Mouse (Mus musculus) adrenal gland, postnatal 36 days (tissue): ENCODE results near the gene Map3k12. TPM values are rescaled to one million over a fixed set of nuclear protein-coding genes. Genes with fewer than 3 reads are reported as not detected.

ENCODE experiments used
- DNase-seq, 2 experiments: peaks; one replicate each; pipeline ENCODE4 v3.0.0; 2021; ENCODE audit warnings: mixed read lengths in 1 of 2
- long read RNA-seq, 2 experiments: library from polyadenylated mRNA; stranded (forward); transcript quantifications; one replicate each; pipeline ENCODE4 v2.0.0; 2021; ENCODE audit warnings: borderline sequencing depth in 2 of 2
- total RNA-seq, 2 experiments: library from RNA; stranded (reverse); gene quantifications; 2 replicates each; pipeline ENCODE4 v1.2.3; 2021

Gene Map3k12
- total RNA-seq: 1 to 10 TPM; 8.0 to 8.9 TPM
- long read RNA-seq, experiment 1, partial matches to known transcripts: 5 of 11 reads
- long read RNA-seq, experiment 1, other reads (novel, unspliced or antisense): 6 of 11 reads
- long read RNA-seq, experiment 2, full-length matches to known transcripts: 3 of 10 reads
- long read RNA-seq, experiment 2, partial matches to known transcripts: 1 of 10 reads
- long read RNA-seq, experiment 2, other reads (novel, unspliced or antisense): 6 of 10 reads

DNA sequence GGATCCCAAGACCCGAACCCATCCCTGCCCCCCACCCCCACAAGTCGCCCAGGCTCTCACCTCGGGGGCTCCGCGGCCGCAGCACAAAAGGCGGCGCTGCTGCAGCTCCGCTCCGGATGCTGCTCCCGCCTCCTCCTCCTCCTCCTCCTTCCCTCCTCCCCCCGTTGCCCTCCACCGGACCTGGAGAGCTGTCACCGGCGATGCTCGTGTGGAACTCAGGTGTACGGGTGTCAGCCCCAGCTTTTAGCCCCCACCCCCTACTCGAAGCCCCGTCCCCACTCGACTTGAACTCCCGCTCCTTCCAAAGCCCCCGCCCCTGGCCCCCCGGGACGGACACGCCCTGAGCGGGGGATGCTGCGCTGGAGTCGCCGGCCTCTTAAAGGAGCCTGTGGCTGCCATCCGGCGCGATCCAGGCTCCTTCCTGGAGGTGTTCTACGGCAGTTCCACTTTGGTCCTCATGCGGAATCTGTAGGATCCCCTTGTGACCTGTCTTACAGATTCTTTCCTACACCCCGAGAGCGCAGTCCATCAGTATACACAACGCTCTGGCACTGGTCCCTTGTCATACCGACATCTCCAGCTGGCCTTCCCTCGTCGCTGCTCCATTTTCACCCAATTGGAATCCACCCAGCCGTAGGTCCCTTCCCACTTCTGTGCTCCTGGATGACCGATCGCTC is at the start of gene Map3k12:
Gene Map3k12, minus strand, starts transcription at position 337 of the 677 bp plus-strand sequence.
- peak; percentile 80 to 87 for DNase-seq

DNA sequence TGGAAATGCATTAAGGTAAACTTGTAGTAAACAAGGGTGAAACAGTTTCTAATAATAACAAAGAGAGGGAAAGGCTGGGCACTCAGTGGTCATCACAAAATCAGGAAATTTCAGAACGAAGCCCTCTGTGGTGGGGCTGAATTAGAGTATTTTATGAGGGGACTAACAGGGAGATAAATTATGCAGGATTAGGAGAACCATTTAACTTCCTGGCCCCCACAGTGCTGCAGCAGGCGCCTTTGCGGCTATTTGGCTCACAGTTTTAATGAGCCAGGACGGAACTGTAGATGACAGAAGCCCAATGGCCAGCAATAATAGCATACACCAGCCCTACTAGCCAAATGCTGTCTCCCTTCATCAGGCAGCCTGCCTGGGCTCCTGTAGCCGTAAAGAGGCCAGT is 46.8 kb upstream of the Map3k12 start:
- DNase-seq: no peak

DNA sequence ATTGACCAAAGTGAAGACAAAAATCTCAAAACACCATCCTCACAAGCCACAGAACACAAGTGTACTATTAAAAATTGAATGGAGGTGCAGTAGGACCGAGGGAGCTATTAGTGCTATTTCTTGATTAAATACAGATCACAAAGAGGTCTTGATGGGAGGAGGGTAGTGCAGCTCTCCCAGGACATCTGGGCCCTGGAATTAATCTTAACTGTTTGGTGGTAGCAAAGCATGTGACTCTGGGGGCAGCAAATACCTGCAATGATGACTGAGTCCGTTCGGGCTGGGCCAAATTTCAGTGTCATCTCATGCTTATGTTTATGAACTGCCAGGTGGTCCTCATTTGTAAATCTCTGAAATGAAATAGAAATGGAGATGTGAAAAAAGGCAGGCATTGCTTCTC is 46.2 kb upstream of the Map3k12 start:
- no peak for DNase-seq

DNA sequence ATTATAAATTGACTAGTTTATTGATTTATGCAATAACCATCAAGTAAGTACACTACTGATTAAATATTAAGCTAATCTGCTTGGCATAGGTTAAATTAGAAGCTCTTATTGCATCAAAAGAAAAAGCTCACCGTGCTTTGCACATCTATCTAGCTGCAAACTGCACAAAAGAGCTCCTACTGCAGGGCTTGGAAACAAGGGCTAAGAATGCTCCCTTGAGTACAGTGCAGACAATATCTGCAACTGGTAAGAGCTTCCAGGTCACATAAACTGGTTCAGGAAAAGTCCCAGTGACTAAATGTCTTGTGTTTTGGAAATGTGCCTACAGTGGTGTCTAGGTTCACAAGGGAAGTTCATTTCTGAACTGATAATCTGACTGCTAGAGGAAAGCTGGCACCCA is 45.6 kb upstream of the Map3k12 start:
- no peak for DNase-seq

DNA sequence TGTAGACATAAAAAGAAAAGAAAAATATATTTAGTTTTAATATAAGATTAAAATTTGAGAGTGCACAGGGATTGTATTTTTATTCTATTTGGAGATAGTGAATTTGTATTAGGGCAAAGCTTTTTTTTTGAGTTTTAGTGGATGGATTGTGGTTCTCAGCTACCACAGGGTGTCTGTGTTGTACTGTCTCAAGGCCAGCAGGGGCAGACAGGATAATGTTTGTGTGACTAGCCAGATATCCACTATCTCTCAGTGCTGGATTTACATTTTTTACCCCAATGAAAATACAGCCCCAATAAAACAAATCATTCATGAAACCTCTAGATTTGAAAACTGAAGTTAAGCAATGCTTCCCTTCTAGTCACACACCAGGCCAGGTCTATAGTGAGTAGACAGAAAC is 40.7 kb upstream of the Map3k12 start:
- DNase-seq: peak in 1 of 2 experiments; percentile 12

DNA sequence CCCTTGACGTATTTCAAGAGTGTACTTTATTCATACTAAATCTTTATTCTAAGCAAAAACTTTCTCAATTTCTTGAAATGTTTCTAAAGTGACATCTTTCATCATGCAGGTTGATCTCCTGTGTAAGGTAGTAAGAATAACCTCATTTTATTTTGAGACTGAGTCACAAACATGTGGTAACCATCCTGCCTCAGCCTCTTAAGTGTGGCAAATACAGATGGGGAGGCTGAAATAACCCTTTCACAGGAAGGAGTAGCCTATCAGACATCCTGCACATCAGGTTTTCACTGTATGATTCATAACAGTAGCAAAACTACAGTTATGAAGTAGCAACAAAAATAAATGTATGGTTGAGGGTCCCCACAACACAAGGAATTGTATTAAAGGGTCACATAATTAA is 38.7 kb upstream of the Map3k12 start:
- DNase-seq: no peak

DNA sequence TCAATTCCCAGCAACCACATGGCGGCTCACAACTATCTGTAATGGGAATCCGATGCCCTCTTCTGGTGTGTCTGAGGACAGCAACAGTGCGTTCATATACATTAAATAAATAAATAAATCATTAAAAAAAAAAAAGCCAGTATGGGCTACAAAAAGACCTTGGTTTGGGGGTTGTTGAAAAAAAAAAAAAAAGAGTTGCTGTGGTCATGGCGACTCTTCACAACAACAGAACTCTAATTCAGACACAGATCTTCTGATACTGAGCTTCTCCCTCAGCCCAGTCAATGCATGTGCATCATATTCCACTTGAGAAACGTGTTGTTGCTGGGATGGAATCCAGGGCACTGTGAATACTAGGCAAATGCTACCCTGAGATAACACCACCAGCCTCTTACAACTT is 35.7 kb upstream of the Map3k12 start:
- no peak for DNase-seq

DNA sequence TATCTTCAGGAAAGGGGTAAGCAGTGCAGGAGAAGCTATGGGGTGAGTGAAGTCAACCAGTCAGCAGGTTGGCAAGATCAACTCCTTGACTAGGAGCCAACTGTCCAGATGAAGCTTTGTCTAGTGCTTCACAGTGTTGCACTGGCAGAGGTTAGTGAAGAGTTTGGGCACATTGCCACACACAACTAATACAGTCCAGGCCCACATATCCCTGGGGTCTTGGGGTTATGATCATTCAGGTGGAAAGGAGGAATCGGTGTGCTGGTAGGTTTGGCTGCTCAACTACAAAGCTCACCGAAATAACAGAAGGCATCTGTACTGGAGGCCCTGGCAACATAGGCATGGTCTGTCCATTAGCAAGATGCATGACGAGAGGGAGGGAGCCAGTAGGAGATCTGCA is 30.6 kb upstream of the Map3k12 start:
- DNase-seq: no peak

DNA sequence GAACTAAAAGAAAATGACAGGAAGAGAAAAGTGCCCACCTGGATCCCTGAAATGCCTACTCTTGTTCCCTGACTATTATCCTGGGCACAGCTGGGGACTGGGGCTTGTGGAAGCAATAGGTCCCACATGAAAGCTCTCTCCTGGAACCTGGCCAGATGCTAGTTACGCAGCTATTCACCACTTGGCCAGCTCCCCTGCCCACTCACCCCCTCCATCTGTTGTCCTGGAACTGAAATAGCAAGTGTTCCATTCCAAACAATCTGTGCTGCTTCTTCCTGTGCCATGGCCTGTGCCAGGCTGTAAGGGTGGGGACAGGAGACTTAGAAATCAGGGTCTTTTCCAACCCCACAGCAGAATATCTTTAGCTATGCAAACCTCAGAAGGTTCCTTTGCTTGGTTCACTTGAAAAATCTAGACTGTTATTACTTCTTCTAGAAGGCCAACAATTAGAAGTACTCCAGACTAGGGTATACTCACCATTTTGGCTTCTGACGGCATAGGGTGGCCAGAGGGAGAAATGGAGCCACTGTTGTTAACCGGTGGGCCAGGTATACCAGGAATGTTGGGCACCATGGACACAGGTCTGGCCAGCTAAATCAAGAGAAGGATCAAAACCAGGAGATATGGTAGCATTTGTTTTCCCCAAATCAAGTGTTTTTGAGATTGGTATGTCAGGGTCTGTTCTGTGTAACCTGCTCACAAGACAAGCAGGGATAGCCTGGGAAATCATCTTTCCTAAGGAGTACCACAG is 30.0 kb upstream of the Map3k12 start:
- peak; percentile 58 to 75 for DNase-seq

DNA sequence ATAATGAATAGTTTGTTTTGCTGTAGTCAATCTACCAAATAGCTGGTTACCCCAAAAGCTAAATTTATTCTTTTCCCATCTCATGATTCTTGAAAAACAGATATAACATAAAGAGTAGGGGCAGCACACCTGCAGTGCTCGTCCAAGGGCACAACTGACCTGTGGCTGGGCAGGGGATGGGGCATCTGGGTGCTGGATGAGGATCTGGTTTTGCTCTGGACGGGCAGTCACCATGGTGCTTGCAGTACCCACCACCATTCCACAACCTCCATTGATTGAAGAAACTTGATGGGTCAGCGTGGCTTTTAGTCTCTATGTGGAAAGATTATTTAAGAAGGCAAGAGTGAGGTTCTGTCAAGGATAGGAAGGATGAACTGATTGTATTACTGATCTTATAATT is 29.4 kb upstream of the Map3k12 start:
- no peak for DNase-seq

DNA sequence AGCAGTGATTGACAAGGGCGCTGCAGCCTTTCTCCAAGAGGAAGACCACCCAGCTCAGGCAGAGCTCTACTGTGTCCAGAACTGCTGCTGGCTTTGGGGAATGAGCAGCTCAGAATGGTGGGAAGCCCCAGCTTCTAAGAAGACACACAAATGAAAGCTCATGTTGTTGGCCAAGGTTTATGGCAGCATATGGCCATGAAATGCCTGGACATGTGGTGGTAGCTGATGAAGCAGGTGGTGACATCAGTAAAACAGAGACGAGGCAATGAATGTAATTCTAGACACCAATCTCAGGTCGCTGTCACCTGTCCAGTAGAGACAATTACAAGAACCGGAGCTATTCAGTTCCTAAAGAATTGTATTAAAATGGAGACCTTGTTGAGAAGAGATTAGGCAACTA is 27.9 kb upstream of the Map3k12 start:
- no peak for DNase-seq

DNA sequence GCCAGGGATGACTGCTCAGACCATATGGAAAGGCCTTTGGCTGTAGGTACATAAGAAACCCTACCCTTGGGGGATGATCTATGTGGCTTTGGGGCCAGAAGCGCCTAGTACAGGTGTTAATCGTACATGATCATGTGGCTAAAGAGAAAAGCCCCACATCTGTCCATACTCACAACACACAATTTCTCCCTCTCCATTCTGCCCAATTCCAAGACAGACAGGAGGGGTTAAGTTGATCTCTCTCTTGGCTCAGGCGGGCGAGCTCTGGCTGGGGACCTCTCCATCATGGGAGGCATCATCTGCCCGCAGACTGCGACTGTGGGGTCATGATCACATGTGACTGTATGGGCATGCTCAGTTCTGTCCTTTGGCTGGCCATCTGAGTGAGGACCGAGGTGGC is 17.1 kb upstream of the Map3k12 start:
- no peak for DNase-seq

DNA sequence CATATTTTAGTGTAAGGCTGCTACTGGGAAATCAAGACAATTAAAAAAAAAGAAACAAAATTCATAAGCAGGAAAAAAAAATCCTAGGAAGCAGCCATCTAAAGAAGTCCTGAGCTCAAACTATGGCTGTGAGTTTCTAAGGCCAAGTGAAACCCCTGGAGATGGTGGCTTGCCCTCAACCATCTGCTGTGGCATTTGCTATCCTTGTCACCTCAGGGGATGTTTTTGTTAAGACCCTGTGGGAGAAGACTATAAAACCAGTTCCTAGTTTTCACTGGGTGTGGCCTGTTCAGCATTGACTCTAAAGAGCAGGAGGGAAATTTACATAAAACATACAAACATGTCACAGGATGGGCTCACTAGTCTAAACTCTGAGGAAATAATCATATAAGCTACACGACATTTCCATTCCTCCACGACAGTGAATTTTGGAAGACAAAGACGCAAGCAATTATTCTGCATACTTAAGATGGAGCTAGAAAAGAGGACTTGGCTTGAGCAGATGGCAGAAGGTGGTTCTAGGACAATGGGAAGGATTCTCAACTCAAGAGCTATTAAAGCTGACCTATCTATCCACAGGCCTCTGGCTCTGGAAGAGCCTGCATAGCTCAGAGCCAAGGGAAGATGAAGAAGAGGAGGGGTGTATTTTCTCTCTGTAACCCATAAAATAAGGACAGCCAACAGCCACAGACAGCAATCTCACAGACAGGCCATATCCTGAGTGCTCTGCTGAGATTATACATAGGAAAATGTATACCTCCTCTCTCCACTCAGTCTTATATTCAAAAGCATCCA is 15.4 kb upstream of the Map3k12 start:
- no peak for DNase-seq

DNA sequence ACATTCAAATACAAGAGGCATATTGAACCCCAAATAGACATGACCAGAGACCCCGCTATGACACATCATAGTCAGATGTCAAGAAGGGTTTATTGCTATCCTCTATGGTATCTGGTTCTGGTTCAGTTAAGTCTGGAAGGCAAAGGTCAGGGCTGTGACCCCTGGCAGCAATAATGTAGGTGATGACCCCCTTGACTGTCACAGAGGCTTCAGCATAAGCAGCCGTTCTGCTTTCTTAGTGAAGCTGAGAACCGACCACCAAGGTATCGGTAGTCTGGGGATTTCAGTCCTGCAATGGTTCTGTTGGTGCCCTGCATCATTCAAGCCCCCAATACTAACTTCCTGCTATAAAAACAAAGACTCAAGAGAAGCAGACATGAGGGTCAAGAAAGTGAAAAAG is 14.7 kb upstream of the Map3k12 start:
- no peak for DNase-seq

DNA sequence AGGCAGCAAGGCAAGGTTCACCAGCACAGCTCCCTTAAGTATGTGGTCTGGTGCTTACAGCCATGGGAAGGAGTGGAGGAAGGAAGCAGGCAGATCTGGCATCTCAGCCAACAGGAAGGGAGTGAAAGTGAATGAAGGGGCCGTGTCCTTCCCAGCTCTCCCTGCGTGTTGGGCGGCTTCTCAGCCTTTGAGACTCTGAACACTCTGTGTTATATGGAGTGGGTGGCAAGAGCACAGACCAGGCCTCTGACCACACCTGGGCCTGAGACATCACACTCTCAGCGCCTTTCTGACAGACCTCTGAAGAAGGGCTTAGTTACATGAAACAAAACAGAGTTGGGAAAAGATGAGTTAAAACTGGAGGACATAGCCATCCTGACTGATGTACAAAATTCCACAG is 13.7 kb upstream of the Map3k12 start:
- DNase-seq: no peak

DNA sequence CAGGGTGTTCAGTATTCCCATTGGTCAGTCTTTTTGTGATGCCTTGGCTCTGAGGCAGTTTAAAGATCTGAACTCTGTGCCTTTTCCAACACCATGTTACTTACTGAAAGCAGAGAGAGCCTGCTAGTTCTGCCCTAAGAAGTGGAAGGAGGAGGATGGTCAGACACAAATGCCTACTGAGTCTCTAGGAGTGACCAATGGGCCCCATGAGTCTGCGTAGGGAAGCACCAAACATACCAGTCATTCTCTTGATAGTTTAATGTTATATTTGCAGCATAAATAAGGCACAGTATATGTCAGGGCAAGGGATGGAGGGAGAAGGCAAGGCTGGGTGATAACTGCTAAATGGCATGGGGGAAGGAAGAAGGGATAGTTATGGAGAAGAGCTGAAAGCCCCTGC is 11.5 kb upstream of the Map3k12 start:
- DNase-seq: no peak

DNA sequence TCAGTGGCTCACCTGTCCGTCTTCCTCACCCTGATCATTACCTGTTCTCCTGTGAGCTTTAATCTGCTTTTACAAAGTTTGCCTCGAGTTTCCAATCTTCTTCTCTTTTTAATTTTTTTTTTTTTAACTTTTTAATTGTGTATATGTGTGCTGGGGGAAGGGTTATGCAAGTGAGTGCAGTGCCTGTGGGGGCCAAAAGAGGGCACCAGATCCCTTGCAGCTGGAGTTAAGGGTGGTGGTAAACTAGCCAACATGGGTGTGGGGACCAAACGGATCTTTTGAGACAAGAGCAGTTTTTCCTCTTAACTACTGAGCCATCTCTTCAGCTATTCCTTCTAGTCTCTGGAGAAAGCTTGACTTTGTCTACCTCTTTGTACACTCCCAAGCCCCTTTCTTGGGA is 11.1 kb upstream of the Map3k12 start:
- no peak for DNase-seq

DNA sequence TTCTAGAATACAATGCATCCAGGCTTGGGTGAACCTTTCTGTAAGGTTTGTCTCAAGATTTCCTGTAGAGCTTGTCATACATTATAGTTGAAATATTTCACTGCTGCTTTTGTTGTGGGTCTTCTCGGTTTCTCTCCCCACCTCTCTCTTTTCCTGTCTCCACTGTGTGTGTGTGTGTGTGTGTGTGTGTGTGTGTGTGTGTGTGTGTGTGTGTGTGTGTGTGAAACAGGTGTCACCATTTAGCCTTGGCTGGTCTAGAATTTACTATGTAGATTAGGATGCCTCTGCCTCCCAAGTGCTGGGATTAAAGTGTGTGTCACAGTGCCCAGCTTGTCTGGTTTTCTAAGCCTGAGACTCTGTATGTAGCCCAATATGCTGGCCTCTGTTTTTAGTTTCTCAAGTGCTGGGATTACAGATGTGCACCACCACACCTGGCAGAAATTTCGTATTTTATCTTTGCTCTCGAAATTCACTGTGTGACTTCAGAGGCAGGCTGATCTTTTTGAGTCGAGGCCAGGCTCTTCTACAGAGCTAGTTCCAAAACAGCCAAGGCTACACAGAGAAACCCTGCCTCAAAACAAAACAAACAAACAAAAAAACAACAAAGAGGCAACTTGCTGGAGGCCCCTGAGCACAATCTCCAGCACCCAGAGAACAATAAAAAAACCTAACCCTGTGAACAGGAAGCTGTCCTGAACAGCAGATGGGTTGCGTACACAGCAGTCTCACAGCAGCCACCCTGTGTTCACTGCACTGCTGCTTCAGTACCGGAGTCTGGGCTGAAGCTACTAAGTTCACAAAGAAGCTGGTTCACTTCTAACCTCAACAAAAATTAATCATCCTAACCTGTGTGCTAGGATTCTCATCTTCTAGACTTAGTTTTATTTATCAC is 9.5 kb upstream of the Map3k12 start:
- no peak for DNase-seq

DNA sequence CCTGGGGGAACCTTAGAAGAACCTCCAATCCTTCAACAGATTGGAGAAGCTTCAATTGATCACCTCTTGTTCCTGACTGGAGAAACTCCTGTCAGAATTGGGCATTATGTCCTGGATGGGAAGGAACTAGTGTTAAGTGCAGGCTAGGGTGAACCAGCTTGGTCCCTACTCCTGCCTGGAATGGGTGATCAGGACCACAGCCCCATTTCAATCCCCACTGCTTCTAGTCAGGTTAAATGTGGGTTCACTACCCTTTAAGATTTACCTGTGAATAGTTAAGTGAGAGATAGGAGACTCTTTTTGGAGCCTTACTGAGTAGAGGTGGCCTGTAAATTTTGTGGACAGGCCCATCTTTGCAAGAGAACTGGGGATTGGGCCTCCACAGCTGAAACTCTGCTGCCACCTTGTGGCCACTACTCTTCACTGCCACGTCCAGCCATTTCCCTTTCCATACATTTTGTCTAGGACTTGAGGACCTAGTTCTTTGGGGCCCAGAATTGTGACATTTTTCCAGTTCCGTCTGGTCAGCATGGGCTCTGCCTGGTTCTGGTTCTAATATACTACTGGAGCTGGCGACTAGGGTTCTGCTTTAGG is 8.1 kb upstream of the Map3k12 start, which contains the start of gene Npff:
Gene Npff, minus strand, starts transcription at position 51 of the 594 bp plus-strand sequence.
- peak; percentile 76 to 84 for DNase-seq

DNA sequence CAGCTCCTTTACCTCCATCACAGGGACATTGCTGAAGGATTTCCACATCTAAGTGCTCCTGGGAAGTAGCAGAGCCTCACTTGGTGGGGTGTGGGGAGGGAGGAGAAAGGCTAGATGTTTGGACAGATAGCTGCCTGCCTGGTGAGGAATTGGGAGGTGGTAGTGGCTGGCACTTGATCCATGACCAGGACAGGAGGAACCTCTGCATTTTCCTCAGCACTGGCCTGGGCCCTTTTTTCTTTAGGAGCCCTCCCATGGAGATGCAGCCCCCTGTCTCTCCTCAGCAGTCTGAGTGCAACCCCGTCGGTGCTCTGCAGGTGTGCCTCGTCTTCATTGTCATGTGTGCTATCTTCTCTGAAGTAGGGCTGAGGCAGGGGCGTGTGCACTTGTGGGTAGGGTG is 4.6 kb upstream of the Map3k12 start:
- no peak for DNase-seq

DNA sequence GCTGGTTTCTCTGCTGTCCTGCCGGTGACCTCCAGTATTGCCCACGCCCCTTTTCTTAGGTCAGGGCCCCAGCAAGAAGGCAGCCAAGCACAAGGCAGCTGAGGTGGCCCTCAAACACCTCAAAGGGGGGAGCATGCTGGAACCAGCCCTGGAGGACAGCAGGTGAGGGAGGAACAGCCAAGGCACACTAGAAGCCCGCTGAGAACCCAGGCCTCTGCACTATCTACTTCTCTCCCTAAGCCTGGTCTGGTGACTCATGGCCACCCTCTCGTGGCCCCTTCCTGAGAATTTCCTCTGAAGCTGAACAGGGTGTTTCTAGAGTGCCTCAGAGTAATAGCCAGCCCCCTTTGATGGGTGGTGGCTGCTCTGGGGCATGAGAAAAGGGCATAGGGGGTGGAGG is 3.6 kb upstream of the Map3k12 start:
- no peak for DNase-seq
